Mouse (Mus musculus) hindbrain, embryonic 15.5 days (tissue): Measurements from ENCODE around the gene Mlec. TPM values are rescaled to one million over a fixed set of nuclear protein-coding genes. Genes with fewer than 3 reads are reported as not detected.

Source experiments
- ATAC-seq: fragments of 200-750 bp; cut with Nextera tagmentation; 2 replicates; pipeline ENCODE4 v1.8.0; 2017; ENCODE audit warnings: low read depth, moderate number of reproducible peaks, moderate TSS enrichment; ENCODE audit not compliant: low FRiP score
- H3K27ac ChIP-seq: fragments of 300-500 bp; sonication (generic); replicated peaks from 2 replicates; pipeline ENCODE4 v1.5.1; 2015; ENCODE audit warnings: mild to moderate bottlenecking, inconsistent platforms
- H3K27me3 ChIP-seq: fragments of 300-500 bp; sonication (generic); 2 replicates; pipeline ENCODE4 v1.6.1; 2015; ENCODE audit warnings: control low read depth, inconsistent platforms
- H3K36me3 ChIP-seq: fragments of 300-500 bp; sonication (generic); 2 replicates; pipeline ENCODE4 v1.6.1; 2015; ENCODE audit warnings: control low read depth, inconsistent platforms
- H3K4me1 ChIP-seq: fragments of 300-500 bp; sonication (generic); replicated peaks from 2 replicates; pipeline ENCODE4 v1.6.1; 2015; ENCODE audit warnings: control low read depth, inconsistent platforms
- H3K4me2 ChIP-seq: fragments of 300-500 bp; sonication (generic); 2 replicates; pipeline ENCODE4 v1.6.1; 2015; ENCODE audit warnings: moderate library complexity, mild to moderate bottlenecking, inconsistent platforms
- H3K4me3 ChIP-seq: fragments of 300-500 bp; sonication (generic); 2 replicates; pipeline ENCODE4 v1.5.1; 2015; ENCODE audit warnings: mild to moderate bottlenecking, inconsistent platforms
- H3K9ac ChIP-seq: fragments of 300-500 bp; sonication (generic); 2 replicates; pipeline ENCODE4 v1.6.1; 2015; ENCODE audit warnings: inconsistent platforms
- H3K9me3 ChIP-seq: fragments of 300-500 bp; sonication (generic); 2 replicates; pipeline ENCODE4 v1.6.1; 2016; ENCODE audit warnings: control low read depth, inconsistent platforms
- WGBS: fragments of 180-500 bp; shearing (Covaris S2); methylation state at CpG from one replicate; pipeline ENCODE4 v1.1.7; 2015; 5-methylcytosine and 5-hydroxymethylcytosine counted together
- polyA plus RNA-seq: library from polyadenylated mRNA; unstranded; fragments of >200 nt; fragmentation: Nextera tagmentation; extraction: Ambion mirVana; gene quantifications from 2 replicates; pipeline ENCODE4 v1.2.1, GENCODE M21; 2015

Mlec gene
- polyA plus RNA-seq, 1 experiment from 2014 or later = 33.6 TPM

GRCm38 (mm10) chr5:115147388-115147787 lies 10.6 kb downstream of the Mlec start:
- no peak for ATAC-seq
- Histone ChIP-seq H3K4me2 (no peak overlapping the region), H3K4me3 (no peak overlapping the region), H3K9ac (no peak overlapping the region), H3K27me3 (no peaks in the 10 kb centered on the region), H3K4me1 (peaks cover 13% of the 10 kb centered on the region), H3K27ac (no peak overlapping the region), H3K9me3 (no peaks in the 10 kb centered on the region), H3K36me3 (peaks cover 40% of the 10 kb centered on the region)
- WGBS = 94% methylated on average over 3 of the region's 3 CpGs

- Histone ChIP-seq H3K36me3 (peaks cover 40% of the 10 kb centered on the region), H3K9ac (no peak overlapping the region), H3K27me3 (no peaks in the 10 kb centered on the region), H3K27ac (no peak overlapping the region), H3K4me1 (peaks cover 10% of the 10 kb centered on the region), H3K9me3 (no peaks in the 10 kb centered on the region), H3K4me2 (no peak overlapping the region), H3K4me3 (no peak overlapping the region)
- ATAC-seq = no peak
These were observed 11.2 kb downstream of the Mlec start for GRCm38 (mm10) chr5:115146747-115147130.

- no peak for ATAC-seq
- H3K9me3 ChIP-seq = no peaks in the 10 kb centered on the region
- WGBS = 85% methylated on average over 6 of the region's 6 CpGs
- no peak overlapping the region for H3K4me2 ChIP-seq
- H3K4me3 ChIP-seq = no peak overlapping the region
- H3K36me3 ChIP-seq = peaks cover 40% of the 10 kb centered on the region
- H3K27ac ChIP-seq = no peak overlapping the region
- H3K27me3 ChIP-seq = no peaks in the 10 kb centered on the region
- H3K4me1 ChIP-seq = peaks cover 10% of the 10 kb centered on the region
- no peak overlapping the region for H3K9ac ChIP-seq
These were observed 11.8 kb downstream of the Mlec start for GRCm38 (mm10) chr5:115145976-115146746.

- H3K4me2 ChIP-seq = no peak overlapping the region
- H3K27ac ChIP-seq = no peak overlapping the region
- H3K27me3 ChIP-seq = no peaks in the 10 kb centered on the region
- no peak for ATAC-seq
- 72% methylated on average over 11 of the region's 11 CpGs for whole genome bisulfite sequencing
- H3K36me3 ChIP-seq = peaks cover 38% of the 10 kb centered on the region
- H3K4me3 ChIP-seq = no peak overlapping the region
- peaks cover 10% of the 10 kb centered on the region for H3K4me1 ChIP-seq
- H3K9ac ChIP-seq = no peak overlapping the region
- no peaks in the 10 kb centered on the region for H3K9me3 ChIP-seq
These were observed 12.6 kb downstream of the Mlec start for GRCm38 (mm10) chr5:115145253-115145968.

GRCm38 (mm10) chr5:115144471-115144870 lies 13.5 kb downstream of the Mlec start:
- Histone ChIP-seq H3K9ac (no peak overlapping the region), H3K4me1 (peaks cover 10% of the 10 kb centered on the region), H3K36me3 (peaks cover 28% of the 10 kb centered on the region), H3K4me3 (no peak overlapping the region), H3K27me3 (no peaks in the 10 kb centered on the region), H3K27ac (no peak overlapping the region), H3K4me2 (no peak overlapping the region), H3K9me3 (no peaks in the 10 kb centered on the region)
- ATAC-seq = no peak
- 73% methylated on average over 6 of the region's 6 CpGs for WGBS

GRCm38 (mm10) chr5:115143552-115143951 lies 14.4 kb downstream of the Mlec start:
- H3K9me3 ChIP-seq = no peaks in the 10 kb centered on the region

GRCm38 (mm10) chr5:115142166-115142697 lies 15.7 kb downstream of the Mlec start:
- no peaks in the 10 kb centered on the region for H3K27me3 ChIP-seq
- H3K9ac ChIP-seq = no peak overlapping the region
- 86% methylated on average over 9 of the region's 9 CpGs for WGBS

More at GRCm38 (mm10) chr5:115143552-115143951, 14.4 kb downstream of the Mlec start:
- H3K9ac ChIP-seq = no peak overlapping the region
- peak overlapping the region; percentile 39; the same call in 1 of the 2 replicates for H3K27ac ChIP-seq
- peaks cover 10% of the 10 kb centered on the region for H3K4me1 ChIP-seq
- no peaks in the 10 kb centered on the region for H3K27me3 ChIP-seq
- H3K36me3 ChIP-seq = peaks cover 24% of the 10 kb centered on the region
- 72% methylated on average over 10 of the region's 10 CpGs for WGBS
- ATAC-seq = no peak
- H3K4me3 ChIP-seq = no peak overlapping the region
- no peak overlapping the region for H3K4me2 ChIP-seq

GRCm38 (mm10) chr5:115140726-115141125 lies 17.3 kb downstream of the Mlec start:
- Histone ChIP-seq H3K9me3 (no peaks in the 10 kb centered on the region), H3K9ac (no peak overlapping the region), H3K27ac (no peak overlapping the region), H3K4me2 (no peak overlapping the region), H3K4me1 (peaks cover 10% of the 10 kb centered on the region), H3K36me3 (0 out of 2 replicates have a peak, but pooled peaks cover 4% of the 10 kb centered on the region), H3K4me3 (no peak overlapping the region), H3K27me3 (no peaks in the 10 kb centered on the region)
- WGBS = 79% methylated on average over 3 of the region's 3 CpGs
- ATAC-seq = no peak

More at GRCm38 (mm10) chr5:115142166-115142697, 15.7 kb downstream of the Mlec start:
- peaks cover 12% of the 10 kb centered on the region for H3K36me3 ChIP-seq
- no peak overlapping the region for H3K27ac ChIP-seq
- H3K9me3 ChIP-seq = no peaks in the 10 kb centered on the region
- H3K4me3 ChIP-seq = no peak overlapping the region
- ATAC-seq = no peak
- no peak overlapping the region for H3K4me2 ChIP-seq
- peaks cover 10% of the 10 kb centered on the region for H3K4me1 ChIP-seq

GRCm38 (mm10) chr5:115139124-115139523 lies 18.9 kb downstream of the Mlec start:
- no peak for ATAC-seq
- Histone ChIP-seq H3K36me3 (no peaks in the 10 kb centered on the region), H3K27me3 (no peaks in the 10 kb centered on the region), H3K27ac (no peak overlapping the region), H3K4me1 (peaks cover 11% of the 10 kb centered on the region), H3K4me2 (no peak overlapping the region), H3K9me3 (no peaks in the 10 kb centered on the region), H3K9ac (no peak overlapping the region), H3K4me3 (no peak overlapping the region)
- WGBS = 78% methylated on average over 4 of the region's 4 CpGs

- peak within 1 kb of the TSS; percentile 66 for H3K27ac ChIP-seq
- 0% methylated on average over 58 of the region's 81 CpGs for WGBS
- peaks cover 19% of the 10 kb centered on the region for H3K4me1 ChIP-seq
- peak within 1 kb of the TSS; percentile 81 for H3K4me3 ChIP-seq
- peak; percentile 95 for ATAC-seq
- no peaks in the 10 kb centered on the region for H3K9me3 ChIP-seq
- no peaks in the 10 kb centered on the region for H3K27me3 ChIP-seq
- peaks cover 8% of the 10 kb centered on the region for H3K36me3 ChIP-seq
- H3K4me2 ChIP-seq = peak within 1 kb of the TSS; percentile 85
- H3K9ac ChIP-seq = peak within 1 kb of the TSS; percentile 68
These were observed 23.5 kb downstream of the Mlec start, which contains the start of gene Unc119b for GRCm38 (mm10) chr5:115134234-115135165. TSS of gene Unc119b (minus strand) at chr5:115134975.

- Histone ChIP-seq H3K4me1 (peaks cover 19% of the 10 kb centered on the region), H3K4me2 (peak overlapping the region; percentile 85), H3K27ac (no peak overlapping the region), H3K27me3 (no peaks in the 10 kb centered on the region), H3K36me3 (peaks cover 17% of the 10 kb centered on the region), H3K9me3 (no peaks in the 10 kb centered on the region), H3K9ac (peak overlapping the region; percentile 68; the same call in 1 of the 2 replicates), H3K4me3 (peak overlapping the region; percentile 81)
- WGBS = 61% methylated on average over 6 of the region's 6 CpGs
- no peak for ATAC-seq
These were observed 24.5 kb downstream of the Mlec start for GRCm38 (mm10) chr5:115133358-115134066.
